Mouse (Mus musculus) myocyte (in vitro differentiated cells): ENCODE results near the gene Zfp398. TPM values are rescaled to one million over a fixed set of nuclear protein-coding genes. Genes with fewer than 3 reads are reported as not detected.

Source experiments
- H3K27me3 ChIP-seq: one replicate; pipeline ENCODE4 v1.6.1; 2011; ENCODE audit not compliant: control insufficient read depth, insufficient read depth, insufficient read length
- H3K36me3 ChIP-seq: one replicate; pipeline ENCODE4 v1.6.1; 2011; ENCODE audit not compliant: control insufficient read depth, insufficient read depth
- H3K4me2 ChIP-seq: one replicate; pipeline ENCODE4 v1.6.1; 2011; ENCODE audit warnings: low read depth, control low read depth
- H3K4me3 ChIP-seq: one replicate; pipeline ENCODE4 v1.5.1; 2011; ENCODE audit warnings: mild to moderate bottlenecking, control low read depth, moderate library complexity
- H3K79me2 ChIP-seq: one replicate; pipeline ENCODE4 v1.6.1; 2011; ENCODE audit not compliant: control insufficient read depth, insufficient read depth
- H3ac ChIP-seq: one replicate; pipeline ENCODE4 v1.6.1; 2011; ENCODE audit not compliant: control insufficient read depth, insufficient read length
- CEBPB ChIP-seq: IDR thresholded peaks from 2 replicates; pipeline ENCODE4 v1.6.1; 2011; ENCODE audit warnings: mild to moderate bottlenecking, moderate library complexity; ENCODE audit not compliant: poor library complexity, insufficient read depth, severe bottlenecking
- E2F4 ChIP-seq: IDR thresholded peaks from one replicate; pipeline ENCODE4 v1.6.1; 2011; ENCODE audit warnings: mild to moderate bottlenecking, control low read depth, moderate library complexity; ENCODE audit not compliant: insufficient read depth
- MAX ChIP-seq: IDR thresholded peaks from one replicate; pipeline ENCODE4 v1.6.1; 2011; ENCODE audit warnings: low read depth, mild to moderate bottlenecking, control low read depth
- MYOD1 ChIP-seq, 3 experiments: IDR thresholded peaks; one replicate each; pipeline ENCODE4 v1.6.1; 2011; ENCODE audit warnings: control low read depth in 2 of 3, low read depth in 2 of 3, mild to moderate bottlenecking in 2 of 3, moderate library complexity in 1 of 3; ENCODE audit not compliant: insufficient read length in 2 of 3, control insufficient read depth in 1 of 3
- MYOG ChIP-seq, 3 experiments: IDR thresholded peaks; one replicate each; pipeline ENCODE4 v1.6.1; 2011; ENCODE audit warnings: control low read depth in 2 of 3, low read depth in 2 of 3, mild to moderate bottlenecking in 2 of 3; ENCODE audit not compliant: insufficient read length in 2 of 3, control insufficient read depth in 1 of 3, insufficient read depth in 1 of 3
- POLR2A ChIP-seq: IDR thresholded peaks from one replicate; pipeline ENCODE4 v1.6.1; 2011; ENCODE audit warnings: low read depth, mild to moderate bottlenecking, control low read depth, moderate library complexity; ENCODE audit not compliant: insufficient read length
- POLR2AphosphoS2 ChIP-seq: IDR thresholded peaks from one replicate; pipeline ENCODE4 v1.6.1; 2011; ENCODE audit warnings: low read depth, control low read depth; ENCODE audit not compliant: insufficient read length
- REST ChIP-seq: IDR thresholded peaks from one replicate; pipeline ENCODE4 v1.6.1; 2011; ENCODE audit warnings: mild to moderate bottlenecking, control low read depth, moderate library complexity; ENCODE audit not compliant: insufficient read depth, insufficient read length
- SRF ChIP-seq: IDR thresholded peaks from one replicate; pipeline ENCODE4 v1.6.1; 2011; ENCODE audit warnings: low read depth; ENCODE audit not compliant: control insufficient read depth, insufficient read length
- TCF12 ChIP-seq: IDR thresholded peaks from one replicate; pipeline ENCODE4 v1.6.1; 2011; ENCODE audit warnings: mild to moderate bottlenecking, control low read depth; ENCODE audit not compliant: poor library complexity, insufficient read depth, severe bottlenecking
- TCF3 ChIP-seq: IDR thresholded peaks from one replicate; pipeline ENCODE4 v1.6.1; 2011; ENCODE audit warnings: low read depth, control low read depth; ENCODE audit not compliant: insufficient read length
- USF1 ChIP-seq: IDR thresholded peaks from one replicate; pipeline ENCODE4 v1.6.1; 2011; ENCODE audit warnings: low read depth, mild to moderate bottlenecking, control low read depth, moderate library complexity
- polyA plus RNA-seq: library from polyadenylated mRNA; unstranded; fragments of >200 nt; fragmentation: generic; extraction: Trizol; gene quantifications from one replicate; pipeline ENCODE4 v1.2.1, GENCODE M21; 2012; ENCODE audit warnings: missing spikeins

Gene Zfp398
- polyA plus RNA-seq, 1 experiment, result 2.2 TPM

DNA sequence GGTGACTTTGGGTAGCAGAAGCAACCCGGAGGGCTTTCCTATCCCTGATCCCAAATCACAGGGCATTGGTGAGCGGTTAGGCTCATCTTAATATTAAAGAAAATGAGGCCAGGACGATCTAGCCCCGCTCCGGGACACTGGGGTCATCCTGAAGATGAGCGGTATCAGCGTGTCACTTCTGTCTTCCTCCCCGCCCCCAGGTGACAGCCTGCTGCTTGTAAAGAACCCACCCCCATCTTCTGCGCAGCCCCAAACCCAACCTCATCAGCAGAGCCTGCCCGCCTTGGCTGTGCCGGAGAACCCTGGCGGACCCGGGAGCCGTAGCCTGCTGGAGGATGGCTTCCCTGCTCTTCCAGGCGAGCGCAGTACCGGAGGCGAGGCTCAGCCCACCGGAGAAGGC is 68.9 kb downstream of the Zfp398 start:
- Histone ChIP-seq H3ac (no peak overlapping the region), H3K27me3 (no peaks in the 10 kb centered on the region), H3K79me2 (no peaks in the 10 kb centered on the region), H3K36me3 (peaks cover 57% of the 10 kb centered on the region), H3K4me2 (no peak overlapping the region), H3K4me3 (no peak overlapping the region)
- no peak for TF ChIP-seq SRF
- TF ChIP-seq CEBPB, result no peak
- no peak for TF ChIP-seq MYOG (IDR thresholded peaks at IDR 0.05; ENCODE audit: control insufficient read depth in 1 of 3, insufficient read depth in 1 of 3, insufficient read length in 2 of 3, low read depth in 2 of 3)
- TF ChIP-seq POLR2AphosphoS2, result no peak
- no peak for TF ChIP-seq TCF3
- TF ChIP-seq REST, result no peak
- no peak for TF ChIP-seq POLR2A
- TF ChIP-seq MYOD1 (IDR thresholded peaks at IDR 0.05; ENCODE audit: control insufficient read depth in 1 of 3, insufficient read length in 2 of 3, low read depth in 2 of 3), result no peak
- TF ChIP-seq E2F4, result no peak

- no peaks in the 10 kb centered on the region for H3K79me2 ChIP-seq
- H3K27me3 ChIP-seq, result no peaks in the 10 kb centered on the region
- TF ChIP-seq POLR2A (peak; percentile 22), MAX (no peak), MYOG (IDR thresholded peaks at IDR 0.05; ENCODE audit: control insufficient read depth in 1 of 3, insufficient read depth in 1 of 3, insufficient read length in 2 of 3, low read depth in 2 of 3) (no peak), MYOD1 (IDR thresholded peaks at IDR 0.05; ENCODE audit: control insufficient read depth in 1 of 3, insufficient read length in 2 of 3, low read depth in 2 of 3) (no peak)
- H3K4me2 ChIP-seq, result no peak overlapping the region
- peaks cover 51% of the 10 kb centered on the region for H3K36me3 ChIP-seq
- no peak overlapping the region for H3ac ChIP-seq
- H3K4me3 ChIP-seq, result no peak overlapping the region
Observed at GRCm38 (mm10) chr6:47904917-47905695, 69.6 kb downstream of the Zfp398 start.

DNA sequence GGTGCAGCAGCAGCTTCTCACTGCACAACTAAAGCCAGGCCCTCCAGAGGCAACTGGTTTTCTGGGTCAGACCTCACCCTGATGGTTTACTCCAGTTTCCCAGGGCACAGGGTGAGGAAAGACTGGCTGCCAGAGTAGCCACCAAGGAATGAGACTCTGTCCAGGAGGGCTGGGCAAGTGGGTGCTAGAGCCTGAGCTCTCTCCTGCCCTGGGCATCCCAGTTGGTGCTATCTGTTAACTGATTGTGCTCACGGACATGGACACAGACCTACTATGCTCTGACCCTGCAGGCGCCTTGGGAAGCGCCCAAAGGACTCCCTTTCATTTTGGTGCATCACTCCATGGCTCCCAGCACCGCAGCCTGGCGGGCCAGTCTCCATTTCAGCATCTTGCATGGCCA is 70.9 kb downstream of the Zfp398 start:
- Histone ChIP-seq H3K4me2 (no peak overlapping the region), H3ac (no peak overlapping the region), H3K36me3 (peaks cover 40% of the 10 kb centered on the region), H3K79me2 (no peaks in the 10 kb centered on the region), H3K27me3 (no peaks in the 10 kb centered on the region), H3K4me3 (no peak overlapping the region)
- TF ChIP-seq MYOD1 (IDR thresholded peaks at IDR 0.05; ENCODE audit: control insufficient read depth in 1 of 3, insufficient read length in 2 of 3, low read depth in 2 of 3), result no peak
- TF ChIP-seq TCF12, result no peak
- TF ChIP-seq POLR2A, result no peak
- TF ChIP-seq REST, result no peak
- no peak for TF ChIP-seq E2F4
- no peak for TF ChIP-seq MAX
- TF ChIP-seq CEBPB, result no peak

GRCm38 (mm10) chr6:47909007-47909406 is 73.5 kb downstream of the Zfp398 start:
- peak; percentile 67 for TF ChIP-seq POLR2AphosphoS2
- TF ChIP-seq REST, result no peak
- no peak overlapping the region for H3ac ChIP-seq
- no peak overlapping the region for H3K4me2 ChIP-seq
- H3K79me2 ChIP-seq, result no peaks in the 10 kb centered on the region
- no peak overlapping the region for H3K4me3 ChIP-seq
- peaks cover 13% of the 10 kb centered on the region for H3K36me3 ChIP-seq
- H3K27me3 ChIP-seq, result no peaks in the 10 kb centered on the region

- H3K36me3 ChIP-seq, result peaks cover 4% of the 10 kb centered on the region
- H3ac ChIP-seq, result no peak overlapping the region
- TF ChIP-seq MYOG (IDR thresholded peaks at IDR 0.05; ENCODE audit: control insufficient read depth in 1 of 3, insufficient read depth in 1 of 3, insufficient read length in 2 of 3, low read depth in 2 of 3) (no peak), MYOD1 (IDR thresholded peaks at IDR 0.05; ENCODE audit: control insufficient read depth in 1 of 3, insufficient read length in 2 of 3, low read depth in 2 of 3) (no peak), USF1 (no peak), MAX (no peak), SRF (no peak), TCF12 (no peak), POLR2AphosphoS2 (no peak), REST (no peak)
- H3K79me2 ChIP-seq, result no peaks in the 10 kb centered on the region
- no peak overlapping the region for H3K4me3 ChIP-seq
- no peak overlapping the region for H3K4me2 ChIP-seq
- no peaks in the 10 kb centered on the region for H3K27me3 ChIP-seq
Observed at GRCm38 (mm10) chr6:47911650-47912049, 76.2 kb downstream of the Zfp398 start.
